Mouse (Mus musculus): ENCODE results near the gene Zfp467. TPM values are rescaled to one million over a fixed set of nuclear protein-coding genes. Genes with fewer than 3 reads are reported as not detected.

Zfp467 gene
- polyA plus RNA-seq, 1 experiment from 2014 or later: 31.1 TPM

- Histone ChIP-seq H3K9ac (replicated peaks; ENCODE audit: low read length) (no peak overlapping the region), H3K4me1 (ENCODE audit: control insufficient read depth, insufficient read depth, low read length) (peaks cover 13% of the 10 kb centered on the region; the same call in 1 of the 2 replicates), H3K4me3 (replicated peaks; ENCODE audit: low read depth, low read length) (no peak overlapping the region), H3K27ac (replicated peaks; ENCODE audit: low read depth, low read length) (no peak overlapping the region), H3K9me3 (ENCODE audit: control insufficient read depth, low read length) (no peaks in the 10 kb centered on the region), H3K36me3 (ENCODE audit: control insufficient read depth, insufficient read depth, low read length) (peaks cover 10% of the 10 kb centered on the region; the same call in 1 of the 2 replicates), H3K27me3 (ENCODE audit: control insufficient read depth, insufficient read depth, low read length) (peaks cover 31% of the 10 kb centered on the region), H3K4me2 (ENCODE audit: low read length) (no peak overlapping the region)
- WGBS: 81% methylated on average over 5 of the region's 5 CpGs
- DNase-seq (no peak), ATAC-seq (ENCODE audit: low FRiP score, low TSS enrichment) (no peak)
Measured at GRCm38 (mm10) chr6:48435111-48435510, 10.5 kb downstream of the Zfp467 start.

- Histone ChIP-seq H3K27me3 (ENCODE audit: control insufficient read depth, insufficient read depth, low read length) (peaks cover 26% of the 10 kb centered on the region), H3K4me3 (replicated peaks; ENCODE audit: low read depth, low read length) (no peak overlapping the region), H3K36me3 (ENCODE audit: control insufficient read depth, insufficient read depth, low read length) (peaks cover 10% of the 10 kb centered on the region; the same call in 1 of the 2 replicates), H3K27ac (replicated peaks; ENCODE audit: low read depth, low read length) (no peak overlapping the region), H3K9ac (replicated peaks; ENCODE audit: low read length) (no peak overlapping the region), H3K4me2 (ENCODE audit: low read length) (no peak overlapping the region), H3K4me1 (ENCODE audit: control insufficient read depth, insufficient read depth, low read length) (peaks cover 13% of the 10 kb centered on the region; the same call in 1 of the 2 replicates), H3K9me3 (ENCODE audit: control insufficient read depth, low read length) (no peaks in the 10 kb centered on the region)
- ATAC-seq (ENCODE audit: low FRiP score, low TSS enrichment): no peak
- 65% methylated on average over 6 of the region's 6 CpGs for WGBS
- DNase-seq: no peak
Measured at GRCm38 (mm10) chr6:48434651-48435050, 11.0 kb downstream of the Zfp467 start.

DNA sequence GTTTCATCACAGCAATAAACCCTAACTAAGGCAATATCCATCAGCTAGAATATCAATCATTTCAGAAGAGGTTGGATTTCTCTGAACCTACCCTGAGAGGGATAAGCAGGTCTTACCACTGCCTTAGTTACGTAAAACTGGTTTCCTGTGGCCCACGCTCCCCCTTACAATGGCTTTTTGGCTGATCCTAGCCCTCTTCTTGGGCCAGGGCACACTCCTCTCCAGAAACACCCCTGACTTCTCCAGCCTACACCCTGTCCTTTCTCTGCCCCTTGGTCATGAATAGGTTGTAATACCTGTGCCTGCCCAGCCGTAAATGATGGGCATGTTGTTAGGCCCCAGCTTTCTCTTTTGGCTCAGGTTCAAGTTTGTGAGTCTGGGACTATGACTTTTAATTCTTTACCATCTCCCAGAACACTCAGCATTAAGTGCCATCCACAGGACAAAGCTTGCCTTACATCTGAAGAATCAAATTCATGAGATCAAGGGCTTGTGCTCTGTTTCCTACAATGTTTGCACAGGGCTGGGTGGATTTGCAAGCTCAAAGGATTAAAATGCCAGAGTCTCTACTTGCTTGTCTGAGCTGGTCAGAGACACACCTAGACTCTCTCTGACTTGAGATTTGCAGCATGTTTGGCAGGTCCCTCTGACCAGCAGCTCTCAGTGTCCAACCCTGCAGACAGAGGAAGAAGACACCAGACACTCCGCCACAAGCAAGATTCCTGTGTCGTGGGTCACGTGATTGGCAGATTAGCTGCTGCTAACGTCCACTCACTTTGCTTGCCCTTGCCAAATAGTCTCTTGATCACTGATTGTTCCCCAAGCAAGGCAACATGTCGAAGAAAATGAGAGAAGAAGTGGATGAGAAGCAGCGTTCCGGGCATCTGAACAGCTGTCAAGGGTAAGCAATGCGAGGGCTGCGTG lies 12.5 kb downstream of the Zfp467 start:
- H3K9me3 ChIP-seq (ENCODE audit: control insufficient read depth, low read length): no peaks in the 10 kb centered on the region
- ATAC-seq (ENCODE audit: low FRiP score, low TSS enrichment) (no peak), DNase-seq (no peak)
- no peak overlapping the region for H3K4me2 ChIP-seq (ENCODE audit: low read length)
- H3K4me3 ChIP-seq (replicated peaks; ENCODE audit: low read depth, low read length): no peak overlapping the region
- H3K36me3 ChIP-seq (ENCODE audit: control insufficient read depth, insufficient read depth, low read length): peaks cover 4% of the 10 kb centered on the region; the same call in 1 of the 2 replicates
- no peaks in the 10 kb centered on the region for H3K4me1 ChIP-seq (ENCODE audit: control insufficient read depth, insufficient read depth, low read length)
- peaks cover 12% of the 10 kb centered on the region for H3K27me3 ChIP-seq (ENCODE audit: control insufficient read depth, insufficient read depth, low read length)
- WGBS: 65% methylated on average over 12 of the region's 12 CpGs
- H3K27ac ChIP-seq (replicated peaks; ENCODE audit: low read depth, low read length): no peak overlapping the region
- no peak overlapping the region for H3K9ac ChIP-seq (replicated peaks; ENCODE audit: low read length)

- Histone ChIP-seq H3K9ac (replicated peaks; ENCODE audit: low read length) (no peak overlapping the region), H3K4me2 (ENCODE audit: low read length) (no peak overlapping the region), H3K4me3 (replicated peaks; ENCODE audit: low read depth, low read length) (no peak overlapping the region), H3K4me1 (ENCODE audit: control insufficient read depth, insufficient read depth, low read length) (no peaks in the 10 kb centered on the region), H3K27me3 (ENCODE audit: control insufficient read depth, insufficient read depth, low read length) (no peaks in the 10 kb centered on the region), H3K27ac (replicated peaks; ENCODE audit: low read depth, low read length) (no peak overlapping the region), H3K9me3 (ENCODE audit: control insufficient read depth, low read length) (no peaks in the 10 kb centered on the region), H3K36me3 (ENCODE audit: control insufficient read depth, insufficient read depth, low read length) (no peaks in the 10 kb centered on the region)
- DNase-seq: no peak
- 75% methylated on average over 5 of the region's 5 CpGs for WGBS
- no peak for ATAC-seq (ENCODE audit: low FRiP score, low TSS enrichment)
Measured at GRCm38 (mm10) chr6:48430748-48431147, 14.9 kb downstream of the Zfp467 start.

DNA sequence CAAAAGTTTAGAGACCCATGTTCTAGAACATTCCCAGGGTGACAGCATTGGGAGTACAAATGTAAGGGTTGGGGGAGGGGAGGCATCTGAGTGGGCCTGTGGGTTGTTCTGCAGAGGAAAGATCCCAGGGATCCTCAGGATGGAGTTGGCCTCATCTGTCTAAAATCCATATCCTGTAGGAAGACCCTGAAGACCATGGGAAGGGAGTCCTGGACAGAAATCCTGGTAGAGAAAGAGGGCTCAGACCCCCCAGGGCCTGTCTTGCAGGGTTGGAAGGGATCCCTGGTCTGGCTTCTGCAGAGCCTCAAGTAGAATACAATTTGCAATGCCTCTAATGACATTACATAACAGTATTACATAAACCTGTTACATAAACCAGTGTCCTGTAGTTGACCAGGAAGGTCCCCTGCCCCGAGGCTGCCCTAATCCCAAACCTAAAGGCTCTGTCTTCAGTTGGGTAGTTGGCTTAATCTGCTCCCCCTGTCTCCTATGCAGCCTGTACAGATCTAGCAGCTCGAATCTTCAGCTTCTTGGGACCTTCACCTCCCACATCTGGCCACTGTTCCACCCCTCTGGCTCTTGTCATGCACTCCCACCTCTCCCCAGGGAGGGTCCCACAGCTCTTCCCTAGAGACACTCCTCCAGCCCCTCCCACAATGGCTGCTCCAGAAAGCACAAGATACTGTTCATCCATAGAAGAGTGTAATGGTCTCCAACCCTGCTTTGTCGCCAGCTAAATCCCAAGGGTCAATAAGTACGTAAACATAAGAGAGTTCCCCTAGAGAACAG lies 16.7 kb downstream of the Zfp467 start:
- Histone ChIP-seq H3K4me2 (ENCODE audit: low read length) (no peak overlapping the region), H3K9ac (replicated peaks; ENCODE audit: low read length) (no peak overlapping the region), H3K9me3 (ENCODE audit: control insufficient read depth, low read length) (no peaks in the 10 kb centered on the region), H3K36me3 (ENCODE audit: control insufficient read depth, insufficient read depth, low read length) (no peaks in the 10 kb centered on the region), H3K27ac (replicated peaks; ENCODE audit: low read depth, low read length) (no peak overlapping the region), H3K4me1 (ENCODE audit: control insufficient read depth, insufficient read depth, low read length) (no peaks in the 10 kb centered on the region), H3K4me3 (replicated peaks; ENCODE audit: low read depth, low read length) (no peak overlapping the region), H3K27me3 (ENCODE audit: control insufficient read depth, insufficient read depth, low read length) (no peaks in the 10 kb centered on the region)
- 71% methylated on average over 4 of the region's 4 CpGs for WGBS
- DNase-seq: no peak
- no peak for ATAC-seq (ENCODE audit: low FRiP score, low TSS enrichment)

GRCm38 (mm10) chr6:48426956-48427355 lies 18.7 kb downstream of the Zfp467 start:
- Histone ChIP-seq H3K9ac (replicated peaks; ENCODE audit: low read length) (no peak overlapping the region), H3K4me1 (ENCODE audit: control insufficient read depth, insufficient read depth, low read length) (no peaks in the 10 kb centered on the region), H3K27ac (replicated peaks; ENCODE audit: low read depth, low read length) (no peak overlapping the region), H3K4me3 (replicated peaks; ENCODE audit: low read depth, low read length) (no peak overlapping the region), H3K27me3 (ENCODE audit: control insufficient read depth, insufficient read depth, low read length) (no peaks in the 10 kb centered on the region), H3K36me3 (ENCODE audit: control insufficient read depth, insufficient read depth, low read length) (no peaks in the 10 kb centered on the region), H3K9me3 (ENCODE audit: control insufficient read depth, low read length) (no peaks in the 10 kb centered on the region), H3K4me2 (ENCODE audit: low read length) (no peak overlapping the region)
- DNase-seq (no peak), ATAC-seq (ENCODE audit: low FRiP score, low TSS enrichment) (no peak)
- WGBS: 79% methylated on average over 5 of the region's 5 CpGs

GRCm38 (mm10) chr6:48424074-48424473 lies 21.6 kb downstream of the Zfp467 start:
- no peak overlapping the region for H3K9ac ChIP-seq (replicated peaks; ENCODE audit: low read length)
- ATAC-seq (ENCODE audit: low FRiP score, low TSS enrichment) (no peak), DNase-seq (no peak)
- H3K4me3 ChIP-seq (replicated peaks; ENCODE audit: low read depth, low read length): no peak overlapping the region
- no peak overlapping the region for H3K4me2 ChIP-seq (ENCODE audit: low read length)
- no peaks in the 10 kb centered on the region for H3K27me3 ChIP-seq (ENCODE audit: control insufficient read depth, insufficient read depth, low read length)
- H3K9me3 ChIP-seq (ENCODE audit: control insufficient read depth, low read length): no peaks in the 10 kb centered on the region
- no peaks in the 10 kb centered on the region for H3K36me3 ChIP-seq (ENCODE audit: control insufficient read depth, insufficient read depth, low read length)
- 67% methylated on average over 5 of the region's 5 CpGs for WGBS
- no peak overlapping the region for H3K27ac ChIP-seq (replicated peaks; ENCODE audit: low read depth, low read length)
- H3K4me1 ChIP-seq (ENCODE audit: control insufficient read depth, insufficient read depth, low read length): 0 out of 2 replicates have a peak, but pooled peaks cover 3% of the 10 kb centered on the region

GRCm38 (mm10) chr6:48423336-48423735 lies 22.3 kb downstream of the Zfp467 start:
- 82% methylated on average over 3 of the region's 3 CpGs for WGBS
- Histone ChIP-seq H3K4me2 (ENCODE audit: low read length) (no peak overlapping the region), H3K9me3 (ENCODE audit: control insufficient read depth, low read length) (no peaks in the 10 kb centered on the region), H3K27me3 (ENCODE audit: control insufficient read depth, insufficient read depth, low read length) (no peaks in the 10 kb centered on the region), H3K27ac (replicated peaks; ENCODE audit: low read depth, low read length) (no peak overlapping the region), H3K4me3 (replicated peaks; ENCODE audit: low read depth, low read length) (no peak overlapping the region), H3K9ac (replicated peaks; ENCODE audit: low read length) (no peak overlapping the region), H3K4me1 (ENCODE audit: control insufficient read depth, insufficient read depth, low read length) (0 out of 2 replicates have a peak, but pooled peaks cover 3% of the 10 kb centered on the region), H3K36me3 (ENCODE audit: control insufficient read depth, insufficient read depth, low read length) (peaks cover 6% of the 10 kb centered on the region; the same call in 1 of the 2 replicates)
- no peak for DNase-seq
- no peak for ATAC-seq (ENCODE audit: low FRiP score, low TSS enrichment)

Data from midbrain, embryonic 14.5 days (tissue).